Mouse (Mus musculus) kidney, embryonic 14.5 days (tissue): ENCODE measurements around the gene Gsta2. TPM values are rescaled to one million over a fixed set of nuclear protein-coding genes. Genes with fewer than 3 reads are reported as not detected.
"Not testable (repeated sequence)": the region's sequence is repeated elsewhere in the genome, so short reads cannot be mapped to it uniquely, and the experiment has no call there.

ENCODE experiments used
- ATAC-seq: fragments of 200-750 bp; cut with Nextera tagmentation; 2 replicates; pipeline ENCODE4 v1.8.0; 2017; ENCODE audit warnings: moderate number of reproducible peaks, mild to moderate bottlenecking, moderate TSS enrichment, moderate library complexity; ENCODE audit not compliant: low FRiP score, low TSS enrichment
- H3K27ac ChIP-seq: fragments of 300-500 bp; sonication (generic); 2 replicates; pipeline ENCODE4 v1.5.1; 2014; ENCODE audit warnings: low read depth, mild to moderate bottlenecking, low read length, moderate library complexity, mixed read lengths
- H3K27me3 ChIP-seq: fragments of 300-500 bp; sonication (generic); 2 replicates; pipeline ENCODE4 v1.6.1; 2014; ENCODE audit warnings: mild to moderate bottlenecking, low read length; ENCODE audit not compliant: control insufficient read depth, insufficient read depth
- H3K36me3 ChIP-seq: fragments of 300-500 bp; sonication (generic); 2 replicates; pipeline ENCODE4 v1.6.1; 2014; ENCODE audit warnings: low read length, mixed read lengths; ENCODE audit not compliant: control insufficient read depth, insufficient read depth
- H3K4me1 ChIP-seq: fragments of 300-500 bp; sonication (generic); 2 replicates; pipeline ENCODE4 v1.6.1; 2014; ENCODE audit warnings: low read length, mixed read lengths; ENCODE audit not compliant: control insufficient read depth, insufficient read depth
- H3K4me2 ChIP-seq: fragments of 300-500 bp; sonication (generic); replicated peaks from 2 replicates; pipeline ENCODE4 v1.6.1; 2014; ENCODE audit warnings: low read depth, mild to moderate bottlenecking, low read length
- H3K4me3 ChIP-seq: fragments of 300-500 bp; sonication (generic); 2 replicates; pipeline ENCODE4 v1.5.1; 2014; ENCODE audit warnings: mild to moderate bottlenecking, low read length
- H3K9ac ChIP-seq: fragments of 300-500 bp; sonication (generic); 2 replicates; pipeline ENCODE4 v1.6.1; 2014; ENCODE audit warnings: low read depth, mild to moderate bottlenecking, low read length, moderate library complexity
- H3K9me3 ChIP-seq: fragments of 300-500 bp; sonication (generic); 2 replicates; pipeline ENCODE4 v1.6.1; 2016; ENCODE audit warnings: low read length; ENCODE audit not compliant: control insufficient read depth
- WGBS: fragments of 180-500 bp; shearing (Covaris S2); extraction: QIAGEN DNeasy Blood & Tissue Kit; methylation state at CpG from one replicate; pipeline ENCODE4 v1.1.7; 2014; 5-methylcytosine and 5-hydroxymethylcytosine counted together
- polyA plus RNA-seq: library from polyadenylated mRNA; unstranded; fragments of >200 nt; fragmentation: Nextera tagmentation; extraction: Ambion mirVana; gene quantifications from 2 replicates; pipeline ENCODE4 v1.2.1, GENCODE M21; 2014

Gsta2 gene
- polyA plus RNA-seq, 1 experiment from 2014 or later = 3.6 TPM

GRCm38 (mm10) chr9:78369786-78370185 lies 14.2 kb upstream of the Gsta2 start:
- no peak overlapping the region for H3K4me2 ChIP-seq
- H3K9ac ChIP-seq = no peak overlapping the region
- no peaks in the 10 kb centered on the region for H3K4me1 ChIP-seq
- no peaks in the 10 kb centered on the region for H3K27me3 ChIP-seq
- H3K9me3 ChIP-seq = no peaks in the 10 kb centered on the region
- H3K27ac ChIP-seq = no peak overlapping the region
- WGBS = 93% methylated on average over 7 of the region's 7 CpGs
- no peak overlapping the region for H3K4me3 ChIP-seq
- no peak for ATAC-seq
- no peaks in the 10 kb centered on the region for H3K36me3 ChIP-seq

- no peak for ATAC-seq
- H3K4me3 ChIP-seq = no peak overlapping the region
- no peak overlapping the region for H3K27ac ChIP-seq
- H3K4me2 ChIP-seq = no peak overlapping the region
- no peaks in the 10 kb centered on the region for H3K4me1 ChIP-seq
- 86% methylated on average over 2 of the region's 2 CpGs for WGBS
- H3K9me3 ChIP-seq = no peaks in the 10 kb centered on the region
- H3K27me3 ChIP-seq = no peaks in the 10 kb centered on the region
- H3K9ac ChIP-seq = no peak overlapping the region
- H3K36me3 ChIP-seq = no peaks in the 10 kb centered on the region
Observed at GRCm38 (mm10) chr9:78369349-78369748, 13.8 kb upstream of the Gsta2 start.

DNA sequence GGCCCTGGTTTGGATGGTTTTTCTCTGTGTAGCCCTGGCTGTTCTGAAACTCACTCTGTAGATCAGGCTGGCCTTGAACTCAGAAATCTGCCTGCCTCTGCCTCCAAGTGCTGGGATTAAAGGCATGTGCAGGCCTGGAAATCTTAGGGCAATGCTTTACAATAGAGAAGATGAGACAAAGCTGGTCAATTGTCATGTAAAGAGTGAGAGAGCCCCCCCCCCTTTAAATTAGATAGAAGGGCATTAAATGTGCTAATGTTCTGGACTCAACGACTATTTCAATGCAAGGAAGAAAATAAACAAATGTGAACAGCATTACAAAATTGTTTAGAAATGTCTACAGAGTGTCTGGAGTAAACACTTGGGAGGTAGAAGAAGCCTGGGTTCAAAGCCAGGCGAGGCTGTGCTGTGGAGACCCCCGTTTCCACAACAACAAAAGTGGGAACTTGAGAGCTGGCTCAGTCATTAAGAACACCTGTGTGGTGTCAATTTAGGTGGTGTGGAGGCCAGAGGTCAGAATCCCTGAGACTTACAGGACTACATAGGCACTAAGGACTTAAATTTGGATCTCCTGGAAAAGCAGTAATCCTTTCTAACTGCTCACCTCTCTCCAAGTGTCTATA lies 13.2 kb upstream of the Gsta2 start:
- ATAC-seq = no peak
- no peaks in the 10 kb centered on the region for H3K9me3 ChIP-seq
- no peaks in the 10 kb centered on the region for H3K36me3 ChIP-seq
- 48% methylated on average over 3 of the region's 3 CpGs for WGBS
- H3K27ac ChIP-seq = no peak overlapping the region
- no peaks in the 10 kb centered on the region for H3K27me3 ChIP-seq
- H3K4me3 ChIP-seq = no peak overlapping the region
- H3K4me1 ChIP-seq = no peaks in the 10 kb centered on the region
- H3K4me2 ChIP-seq = no peak overlapping the region
- H3K9ac ChIP-seq = no peak overlapping the region

GRCm38 (mm10) chr9:78367959-78368358 lies 12.4 kb upstream of the Gsta2 start, which contains the start of gene Dppa5a:
Gene Dppa5a (minus strand): TSS chr9:78368177.
- not testable (repeated sequence) for H3K27me3 ChIP-seq, H3K4me1 ChIP-seq, H3K9me3 ChIP-seq, H3K27ac ChIP-seq, H3K4me2 ChIP-seq, H3K4me3 ChIP-seq, ATAC-seq, H3K36me3 ChIP-seq, H3K9ac ChIP-seq
- WGBS = 90% methylated on average over 16 of the region's 16 CpGs

DNA sequence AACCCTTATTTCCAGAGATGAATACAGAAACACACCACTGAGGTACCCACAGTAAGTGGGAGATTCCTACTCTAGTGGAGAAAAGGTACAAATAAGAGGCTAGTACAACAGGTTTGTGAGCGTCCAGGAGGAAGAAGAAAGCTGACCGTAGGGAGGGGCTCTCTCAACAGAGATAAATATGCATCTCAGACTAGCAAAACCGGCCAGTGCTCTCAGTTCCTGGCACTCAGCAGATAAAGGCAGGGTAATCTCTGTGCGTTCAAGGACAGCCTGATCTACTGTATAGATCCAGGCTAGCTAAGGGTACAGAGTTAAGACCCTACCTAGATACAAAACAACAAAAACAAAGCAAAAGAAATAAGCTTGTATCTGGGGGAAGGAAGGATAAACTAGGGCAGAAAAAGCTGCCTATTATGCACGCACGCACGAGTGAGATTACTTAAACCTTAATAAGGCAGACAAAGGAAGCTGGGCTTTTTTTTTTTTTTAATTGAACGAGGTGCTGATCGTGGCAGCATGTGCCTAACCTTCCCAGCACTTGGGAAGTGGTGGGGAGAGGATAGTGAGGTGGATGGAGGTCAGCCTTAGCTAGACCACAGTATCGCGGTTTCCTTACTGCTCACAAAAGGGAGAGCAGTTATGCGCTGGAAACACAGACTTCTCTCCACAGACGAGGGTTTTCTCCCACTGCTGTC lies 10.4 kb upstream of the Gsta2 start:
- H3K27me3 ChIP-seq = no peaks in the 10 kb centered on the region
- no peak overlapping the region for H3K4me3 ChIP-seq
- H3K4me2 ChIP-seq = no peak overlapping the region
- no peaks in the 10 kb centered on the region for H3K4me1 ChIP-seq
- no peak for ATAC-seq
- no peak overlapping the region for H3K27ac ChIP-seq
- H3K9me3 ChIP-seq = no peaks in the 10 kb centered on the region
- no peaks in the 10 kb centered on the region for H3K36me3 ChIP-seq
- H3K9ac ChIP-seq = no peak overlapping the region
- 77% methylated on average over 13 of the region's 13 CpGs for WGBS

DNA sequence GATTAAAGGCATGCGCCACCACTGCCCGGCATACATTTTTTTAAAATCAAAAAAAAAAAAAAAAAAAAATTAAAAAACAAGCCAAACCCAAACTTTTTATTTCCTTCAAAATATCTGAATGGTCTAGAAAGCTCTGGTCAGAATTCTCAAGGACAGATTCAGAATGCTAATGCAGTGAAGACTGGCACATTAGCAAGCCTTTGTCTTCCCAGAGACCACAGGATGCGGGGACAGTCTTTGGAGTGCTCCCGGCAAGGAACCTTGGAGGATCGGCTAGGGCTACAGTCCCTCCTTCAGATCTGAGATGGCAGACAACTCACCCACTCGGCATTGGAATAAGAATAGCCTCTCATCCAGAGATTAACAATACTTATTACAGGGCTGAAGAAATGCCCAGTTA lies 9.1 kb upstream of the Gsta2 start:
- Histone ChIP-seq H3K9me3 (no peaks in the 10 kb centered on the region), H3K4me1 (no peaks in the 10 kb centered on the region), H3K27ac (no peak overlapping the region), H3K27me3 (no peaks in the 10 kb centered on the region), H3K9ac (no peak overlapping the region), H3K36me3 (no peaks in the 10 kb centered on the region), H3K4me2 (no peak overlapping the region), H3K4me3 (no peak overlapping the region)
- no peak for ATAC-seq
- 95% methylated on average over 6 of the region's 6 CpGs for WGBS

DNA sequence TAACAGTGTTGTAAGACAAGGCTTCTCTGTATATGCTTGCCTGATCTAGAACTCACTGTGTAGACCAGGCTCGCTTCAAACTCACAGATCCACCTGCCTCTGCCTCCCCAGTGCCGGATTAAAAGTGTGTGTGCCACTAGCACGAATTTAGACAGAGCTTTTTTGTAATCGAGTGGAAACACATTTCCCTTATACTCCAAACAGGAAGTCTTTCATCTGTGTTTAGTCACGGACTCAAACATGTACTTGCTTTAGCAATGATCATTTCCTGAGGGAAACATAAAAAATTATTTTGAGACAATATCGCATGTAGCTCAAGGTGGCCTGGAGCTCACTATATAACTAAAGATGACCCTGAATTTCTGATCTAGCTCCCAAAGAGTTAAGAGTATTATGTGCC lies 7.8 kb upstream of the Gsta2 start:
- no peak overlapping the region for H3K9ac ChIP-seq
- H3K36me3 ChIP-seq = no peaks in the 10 kb centered on the region
- H3K4me3 ChIP-seq = no peak overlapping the region
- no peaks in the 10 kb centered on the region for H3K27me3 ChIP-seq
- no peak for ATAC-seq
- no peaks in the 10 kb centered on the region for H3K9me3 ChIP-seq
- H3K4me2 ChIP-seq = no peak overlapping the region
- no peaks in the 10 kb centered on the region for H3K4me1 ChIP-seq
- no peak overlapping the region for H3K27ac ChIP-seq
- 72% methylated on average over 6 of the region's 6 CpGs for WGBS

GRCm38 (mm10) chr9:78360484-78360872 lies 4.9 kb upstream of the Gsta2 start:
- 49% methylated on average over 2 of the region's 2 CpGs for WGBS
- no peaks in the 10 kb centered on the region for H3K36me3 ChIP-seq
- H3K9me3 ChIP-seq = no peaks in the 10 kb centered on the region
- ATAC-seq = no peak
- H3K4me2 ChIP-seq = no peak overlapping the region
- no peaks in the 10 kb centered on the region for H3K27me3 ChIP-seq
- no peak overlapping the region for H3K9ac ChIP-seq
- H3K4me3 ChIP-seq = no peak overlapping the region
- H3K27ac ChIP-seq = no peak overlapping the region
- H3K4me1 ChIP-seq = no peaks in the 10 kb centered on the region

- H3K27me3 ChIP-seq = no peaks in the 10 kb centered on the region
- no peaks in the 10 kb centered on the region for H3K9me3 ChIP-seq
- WGBS = 84% methylated on average over 6 of the region's 6 CpGs
- no peak for ATAC-seq
- no peak overlapping the region for H3K27ac ChIP-seq
- H3K36me3 ChIP-seq = no peaks in the 10 kb centered on the region
- no peak overlapping the region for H3K4me2 ChIP-seq
- no peaks in the 10 kb centered on the region for H3K4me1 ChIP-seq
- H3K4me3 ChIP-seq = no peak overlapping the region
- H3K9ac ChIP-seq = no peak overlapping the region
Observed at GRCm38 (mm10) chr9:78359750-78360483, 4.3 kb upstream of the Gsta2 start.
